Mouse (Mus musculus): ENCODE results near the gene Sephs2.

The Sephs2 gene

DNA sequence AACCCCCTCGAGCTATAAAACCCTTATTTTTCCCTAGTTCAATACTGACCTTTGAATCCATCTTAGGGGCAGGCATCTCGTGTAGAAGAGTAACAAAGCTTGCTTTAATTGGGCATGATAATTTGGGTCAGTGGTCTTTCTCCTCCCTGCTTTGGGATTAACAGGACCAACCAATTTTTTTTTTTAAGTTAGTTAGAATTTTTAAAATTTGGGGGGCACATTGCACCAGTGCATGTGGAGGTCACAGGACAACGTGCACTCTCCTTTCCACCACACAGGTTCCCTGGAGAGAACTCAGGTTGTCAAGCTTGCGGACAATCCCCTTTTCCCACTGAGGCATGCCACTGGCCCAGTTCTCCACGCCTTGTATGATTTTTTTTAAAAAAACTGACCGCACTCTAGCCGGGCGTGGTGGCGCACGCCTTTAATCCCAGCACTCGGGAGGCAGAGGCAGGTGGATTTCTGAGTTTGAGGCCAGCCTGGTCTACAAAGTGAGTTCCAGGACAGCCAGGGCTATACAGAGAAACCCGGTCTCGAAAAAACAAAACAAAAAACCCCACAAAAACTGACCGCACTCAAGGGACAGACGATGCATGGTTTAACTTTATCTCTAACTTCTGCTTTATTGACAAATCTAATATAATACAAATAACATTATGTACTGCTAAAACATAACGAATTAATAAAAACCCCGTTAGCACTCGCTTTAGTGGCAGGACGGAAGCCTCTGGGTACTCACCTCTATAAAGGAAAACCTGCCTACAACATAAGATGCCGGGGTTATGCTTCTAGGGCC, 41.8 kb downstream of the Sephs2 start:
- no peak for DNase-seq

DNA sequence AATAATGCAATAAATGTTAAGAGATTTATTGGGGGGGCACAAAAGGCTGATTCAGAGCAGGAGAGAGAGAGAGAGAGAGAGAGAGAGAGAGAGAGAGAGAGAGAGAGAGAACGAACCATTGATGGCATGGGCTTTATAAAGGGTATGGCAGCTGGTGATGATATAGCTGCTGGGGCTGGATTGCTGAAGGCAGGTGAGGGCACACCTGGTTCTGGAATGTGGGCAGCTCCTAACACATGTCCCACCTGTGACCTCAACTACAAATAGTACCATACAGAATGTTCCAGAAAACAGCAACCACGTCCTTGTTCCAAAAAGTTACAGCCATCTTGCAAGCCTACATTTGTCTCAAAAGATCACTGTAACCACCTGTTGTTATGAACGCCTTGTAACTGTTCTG, 42.5 kb downstream of the Sephs2 start:
- no peak for DNase-seq

DNA sequence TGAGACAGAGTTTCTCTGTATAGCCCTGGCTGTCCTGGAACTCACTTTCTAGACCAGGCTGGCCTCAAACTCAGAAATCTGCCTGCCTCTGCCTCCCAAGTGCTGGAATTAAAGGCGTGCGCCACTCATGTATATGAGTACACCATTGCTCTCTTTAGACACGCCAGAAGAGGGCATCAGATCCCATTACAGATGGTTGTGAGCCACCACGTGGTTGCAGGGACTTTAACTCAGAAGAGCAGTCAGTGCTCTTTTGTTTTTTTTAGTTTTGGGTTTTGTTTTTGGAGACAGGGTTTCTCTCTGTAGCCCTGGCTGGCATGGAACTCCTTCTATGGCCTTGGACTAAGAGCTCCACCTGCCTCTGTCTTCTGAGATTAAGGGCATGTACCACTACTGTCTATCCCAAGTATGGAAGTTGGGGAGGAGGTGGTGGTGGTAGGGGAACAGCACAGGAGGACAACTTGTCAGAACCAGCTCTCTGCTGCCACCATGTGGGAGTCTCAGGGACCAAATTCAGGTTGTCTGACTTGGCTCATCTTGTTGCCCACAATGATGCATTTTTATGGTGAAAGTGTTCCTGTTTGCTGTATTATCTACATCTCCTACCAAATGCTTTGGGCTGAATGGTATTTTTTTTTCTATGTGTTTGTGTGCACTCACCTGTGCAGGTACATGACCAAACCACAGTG, 45.1 kb downstream of the Sephs2 start:
- peak; percentile 85 to 91 for DNase-seq

DNA sequence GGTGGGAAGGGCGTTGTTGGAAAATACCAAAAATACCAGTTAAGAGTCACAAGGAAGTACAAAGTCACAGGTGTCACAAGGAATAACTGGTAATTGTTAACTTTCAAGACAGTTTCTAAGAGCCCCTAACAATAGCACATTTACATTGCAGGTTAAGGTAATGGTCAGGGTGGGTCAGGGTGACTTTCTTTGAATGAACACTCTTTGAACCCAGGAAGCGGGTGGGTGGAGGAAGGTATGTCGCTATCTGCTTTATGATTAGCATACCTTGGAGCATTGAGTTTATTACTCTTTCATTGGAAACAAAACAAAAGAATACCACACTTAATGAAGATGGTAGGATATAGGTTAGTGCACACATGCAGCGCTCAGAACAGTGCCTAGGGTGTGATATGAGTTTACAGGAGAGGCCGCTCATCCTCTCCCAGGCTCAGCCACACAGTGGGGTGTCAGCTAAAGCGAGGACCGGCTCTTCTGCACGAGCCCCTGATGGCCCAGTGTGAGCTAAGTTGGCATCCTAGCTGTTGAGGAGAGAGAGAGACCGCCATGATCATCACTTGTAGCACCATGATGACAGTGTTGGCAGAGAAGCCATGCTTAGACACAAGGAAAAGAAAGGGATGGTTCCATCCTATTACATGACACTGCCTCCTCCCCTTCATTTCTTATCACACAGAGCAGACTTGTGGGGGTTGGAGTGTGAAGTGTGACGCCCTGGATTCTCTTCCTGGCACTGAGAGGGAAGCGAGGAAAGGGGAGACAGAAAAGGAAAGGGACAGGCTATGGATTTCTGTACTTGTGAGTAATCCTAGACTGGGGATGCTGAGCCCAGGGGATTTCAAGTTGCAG, 48.5 kb downstream of the Sephs2 start:
- DNase-seq = no peak

DNA sequence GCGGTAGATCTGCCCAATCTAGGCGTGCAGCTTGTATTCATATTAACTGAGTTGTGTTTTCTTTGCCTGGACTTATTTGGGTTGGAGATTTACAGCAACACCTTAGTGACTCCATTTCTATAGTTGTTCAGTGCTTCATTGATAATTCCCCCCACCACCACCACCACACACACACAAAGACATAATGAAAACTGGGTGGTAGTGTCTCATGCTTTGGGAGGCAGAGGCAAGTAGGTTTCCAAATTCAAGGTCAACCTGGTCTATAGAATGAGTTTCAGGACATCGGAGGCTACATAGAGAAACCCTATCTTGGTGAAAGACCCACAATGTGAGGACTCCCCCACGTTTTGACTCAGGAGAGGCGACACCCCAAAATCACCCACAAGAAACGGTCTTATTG, 49.2 kb downstream of the Sephs2 start:
- DNase-seq = no peak

DNA sequence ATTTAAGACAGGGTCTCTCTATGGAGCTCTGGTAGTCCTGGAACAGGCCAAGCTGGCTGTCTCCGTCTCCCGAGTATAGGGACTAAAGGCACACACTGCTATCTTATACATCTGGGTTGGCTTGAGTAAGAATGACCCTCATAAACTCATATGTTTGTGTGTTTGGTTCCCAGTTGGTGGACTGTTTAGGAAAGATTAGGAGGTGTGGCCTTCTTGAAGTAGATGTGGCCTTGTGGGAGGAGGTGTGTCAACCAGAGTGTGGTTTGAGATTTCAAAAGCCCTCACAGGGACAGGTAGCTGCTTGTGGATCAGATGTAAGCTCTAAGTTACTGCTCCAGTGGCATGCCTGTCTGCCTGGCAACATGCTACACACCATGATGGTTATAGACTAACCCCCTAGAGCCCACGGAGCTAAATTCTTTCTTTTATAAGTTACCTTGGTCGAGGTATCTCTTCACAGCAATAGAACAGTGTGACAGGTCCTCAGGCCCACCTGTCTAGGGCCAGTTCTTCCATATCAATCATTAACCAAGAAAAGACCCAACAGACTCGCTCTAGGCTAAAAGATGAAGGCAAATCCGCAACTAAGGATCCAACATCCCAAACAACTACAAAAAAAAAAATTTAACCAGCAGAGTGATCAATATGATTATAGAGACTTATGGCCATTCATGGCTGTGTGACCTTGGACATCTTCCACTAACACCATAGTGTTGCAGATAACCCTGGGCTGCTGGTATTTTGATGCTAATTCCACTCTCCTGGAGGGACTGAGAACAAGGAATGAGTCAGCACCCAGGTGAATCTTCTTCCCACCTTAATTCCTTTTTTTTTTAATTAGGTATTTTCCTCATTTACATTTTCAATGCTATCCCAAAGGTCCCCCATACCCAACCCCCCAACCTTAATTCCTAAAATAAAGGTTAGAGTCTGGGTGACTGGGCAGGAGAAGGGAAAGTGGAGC, 50.1 kb downstream of the Sephs2 start:
- DNase-seq = no peak

DNA sequence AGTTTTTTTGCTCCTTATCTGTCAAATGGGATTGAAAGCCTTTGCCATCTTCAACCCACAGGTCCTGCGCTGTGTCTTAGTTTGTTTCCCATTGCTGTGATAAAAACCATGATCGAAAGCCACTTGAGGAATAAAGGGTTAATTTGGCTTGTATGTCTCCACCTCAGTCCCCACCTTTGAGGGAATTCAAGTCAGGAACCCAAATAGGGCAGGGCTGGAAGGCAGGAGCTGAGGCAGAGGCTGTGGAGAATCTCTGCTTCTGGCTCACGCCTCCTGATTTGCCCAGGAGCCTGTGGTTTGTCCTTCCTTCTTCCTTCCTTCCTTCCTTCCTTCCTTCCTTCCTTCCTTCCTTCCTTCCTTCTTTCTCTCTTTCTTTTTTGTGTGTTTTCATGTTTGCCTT, 50.7 kb downstream of the Sephs2 start:
- DNase-seq = no peak
